Mouse (Mus musculus): ENCODE results near the gene 1700001P01Rik.

DNA sequence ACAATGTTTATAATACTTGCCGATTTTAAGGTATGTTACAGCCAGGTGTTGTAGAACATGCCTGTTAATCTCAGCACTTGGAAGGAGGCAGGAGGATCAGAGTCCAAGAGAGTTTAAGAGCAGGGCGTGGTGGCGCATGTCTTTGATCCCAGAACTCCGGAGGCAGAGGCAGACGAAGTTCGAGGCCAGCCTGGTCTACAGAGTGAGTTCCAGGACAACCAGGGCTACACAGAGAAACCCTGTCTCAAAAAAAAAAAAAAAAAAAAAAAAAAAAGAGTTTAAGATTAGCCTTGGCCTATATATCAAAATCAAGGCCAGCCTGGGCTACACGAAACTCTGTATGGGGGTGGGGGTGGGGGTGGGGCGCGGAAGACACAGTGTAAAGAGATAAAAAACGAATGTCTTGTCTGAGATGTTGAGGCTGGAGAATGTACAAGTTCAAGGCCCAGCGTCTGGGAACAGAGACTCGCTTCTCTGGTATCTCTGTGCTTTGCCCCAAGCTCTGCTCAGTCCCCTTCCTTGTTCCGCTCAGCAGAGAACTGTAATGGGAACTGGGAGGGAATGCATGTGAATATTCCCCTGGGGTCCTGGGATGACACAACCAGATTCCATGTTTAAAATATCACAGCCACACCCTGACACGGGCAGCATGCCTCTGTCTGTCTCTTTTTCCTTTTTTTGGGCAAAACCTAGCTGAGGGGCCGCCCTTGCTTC, 21.8 kb upstream of the 1700001P01Rik start:
- TF ChIP-seq CTCF (IDR thresholded peaks at IDR 0.05; ENCODE audit: extremely low read depth, insufficient read length, insufficient replicate concordance, low read depth, low read length) (no peak), POLR2A (IDR thresholded peaks at IDR 0.05; ENCODE audit: low read depth, low read length) (no peak)

Measured in small intestine, adult 2 months (tissue).